Mouse (Mus musculus) neural tube, embryonic 11.5 days (tissue): ENCODE measurements around the gene Hck. TPM values are rescaled to one million over a fixed set of nuclear protein-coding genes. Genes with fewer than 3 reads are reported as not detected.
A peak's percentile ranks its signal among the peaks of the same experiment; 100 is the strongest.

Experiments
- ATAC-seq: fragments of 200-750 bp; cut with Nextera tagmentation; 2 replicates; pipeline ENCODE4 v1.8.0; 2017; ENCODE audit warnings: moderate number of reproducible peaks, mild to moderate bottlenecking, moderate TSS enrichment, moderate library complexity; ENCODE audit not compliant: insufficient read depth, low FRiP score, low TSS enrichment
- DNase-seq: peaks from one replicate; pipeline ENCODE4 v3.0.0-alpha.2; 2015; ENCODE audit warnings: low spot score
- H3K27ac ChIP-seq: fragments of 300-500 bp; sonication (generic); 2 replicates; pipeline ENCODE4 v1.5.1; 2014; ENCODE audit warnings: low read depth, mild to moderate bottlenecking, low read length
- H3K27me3 ChIP-seq: fragments of 300-500 bp; sonication (generic); 2 replicates; pipeline ENCODE4 v1.6.1; 2014; ENCODE audit warnings: mild to moderate bottlenecking, low read length, mixed read lengths; ENCODE audit not compliant: control insufficient read depth, insufficient read depth
- H3K36me3 ChIP-seq: fragments of 300-500 bp; sonication (generic); 2 replicates; pipeline ENCODE4 v1.6.1; 2014; ENCODE audit warnings: mild to moderate bottlenecking, low read length, moderate library complexity, mixed read lengths; ENCODE audit not compliant: control insufficient read depth, insufficient read depth
- H3K4me1 ChIP-seq: fragments of 300-500 bp; sonication (generic); 2 replicates; pipeline ENCODE4 v1.6.1; 2014; ENCODE audit warnings: low read length, mixed read lengths; ENCODE audit not compliant: control insufficient read depth, insufficient read depth
- H3K4me2 ChIP-seq: fragments of 300-500 bp; sonication (generic); 2 replicates; pipeline ENCODE4 v1.6.1; 2014; ENCODE audit warnings: low read depth, mild to moderate bottlenecking, moderate library complexity
- H3K4me3 ChIP-seq: fragments of 300-500 bp; sonication (generic); 2 replicates; pipeline ENCODE4 v1.5.1; 2014; ENCODE audit warnings: low read depth, low read length
- H3K9ac ChIP-seq: fragments of 300-500 bp; sonication (generic); 2 replicates; pipeline ENCODE4 v1.6.1; 2014; ENCODE audit warnings: mild to moderate bottlenecking, low read length
- H3K9me3 ChIP-seq: fragments of 300-500 bp; sonication (generic); 2 replicates; pipeline ENCODE4 v1.6.1; 2016; ENCODE audit warnings: low read length; ENCODE audit not compliant: control insufficient read depth
- WGBS: fragments of 180-500 bp; shearing (Covaris S2); extraction: QIAGEN DNeasy Blood & Tissue Kit; methylation state at CpG from one replicate; pipeline ENCODE4 v1.1.7; 2014; 5-methylcytosine and 5-hydroxymethylcytosine counted together
- polyA plus RNA-seq: library from polyadenylated mRNA; unstranded; fragments of >200 nt; fragmentation: Nextera tagmentation; extraction: Ambion mirVana; gene quantifications from 2 replicates; pipeline ENCODE4 v1.2.1, GENCODE M21; 2014

The Hck gene
- 1.8 and 2.0 TPM in 2 replicates for polyA plus RNA-seq

DNA sequence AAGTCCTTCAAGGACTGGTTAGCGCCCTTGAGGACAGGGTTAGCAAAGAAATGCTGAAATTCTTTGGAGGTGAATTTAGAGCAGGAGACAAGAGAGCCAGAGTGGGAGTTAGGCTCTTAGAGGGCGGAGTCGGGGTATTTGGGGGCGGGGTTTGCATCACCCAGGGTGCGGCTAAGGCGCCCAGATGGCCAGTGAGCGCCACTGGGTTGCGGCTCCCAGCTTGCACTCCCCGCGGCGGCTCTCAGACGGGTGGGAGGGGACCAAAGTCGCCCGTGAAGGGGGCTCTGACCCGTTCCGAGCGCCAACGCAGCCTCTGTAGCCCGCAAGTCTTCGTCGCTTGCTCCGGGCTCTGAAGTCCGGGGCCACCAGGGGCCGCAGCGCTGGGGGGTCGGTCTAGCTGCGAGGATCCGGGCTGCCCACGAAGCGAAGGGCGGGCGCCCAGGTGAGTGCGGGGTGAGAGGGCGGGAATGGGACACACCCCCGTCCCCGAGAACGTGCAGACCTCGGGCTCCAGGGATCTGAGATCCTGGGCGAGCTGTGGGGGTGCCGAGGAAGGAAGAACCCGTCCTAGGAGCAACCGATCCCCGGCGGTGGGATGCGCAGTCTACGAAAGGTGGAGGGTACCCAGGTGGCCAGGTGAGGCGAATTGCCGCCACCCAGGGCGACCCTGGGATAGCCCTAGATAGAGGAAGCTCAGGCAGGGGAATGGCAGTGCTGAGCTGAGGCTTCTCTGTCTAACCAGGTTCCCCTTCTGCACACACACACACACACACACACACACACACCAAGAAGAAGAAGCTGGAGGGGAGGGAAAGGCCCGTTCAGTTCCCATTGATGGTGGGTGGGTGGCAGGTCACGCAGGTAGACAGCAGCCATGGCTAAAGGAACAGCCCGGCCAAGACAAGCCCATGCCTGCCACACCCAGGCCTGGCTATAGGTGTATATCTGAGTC lies at the start of gene Hck:
Hck (plus strand) TSS at position 156 of the 952 bp plus-strand sequence.
- Histone ChIP-seq H3K4me2 (peak within 1 kb of the TSS; percentile 66), H3K27ac (no peak within 1 kb of the TSS), H3K4me3 (peak within 1 kb of the TSS; percentile 37), H3K27me3 (peaks cover 25% of the 10 kb centered on the region), H3K9me3 (no peaks in the 10 kb centered on the region), H3K9ac (peak within 1 kb of the TSS; percentile 35), H3K4me1 (peaks cover 8% of the 10 kb centered on the region; the same call in 1 of the 2 replicates), H3K36me3 (no peaks in the 10 kb centered on the region)
- 3% methylated on average over 52 of the region's 52 CpGs for WGBS
- ATAC-seq (peak; percentile 38; the same call in 1 of the 2 replicates), DNase-seq (peak; percentile 61)

DNA sequence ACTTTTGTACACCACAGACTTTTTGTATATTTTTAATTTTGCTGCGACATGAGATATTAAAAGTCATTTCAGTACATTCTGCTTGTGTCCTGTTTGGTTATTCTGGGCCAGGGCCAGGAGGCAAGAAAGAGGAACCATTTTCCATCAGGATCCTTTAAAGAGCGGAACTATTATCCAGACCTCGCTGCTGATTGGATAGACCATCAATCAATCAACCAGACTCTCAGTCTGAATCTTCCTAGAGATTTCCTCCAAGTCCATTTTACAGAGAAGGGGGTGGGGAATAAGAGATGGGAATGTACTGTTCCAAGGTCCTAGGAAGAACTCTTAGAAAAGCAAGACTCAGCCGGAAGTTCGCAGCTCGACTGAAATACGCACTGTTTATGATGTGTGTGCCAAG lies 48.1 kb upstream of the Hck start:
- 87% methylated on average over 7 of the region's 7 CpGs for WGBS
- ATAC-seq, result no peak
- no peak overlapping the region for H3K4me3 ChIP-seq
- no peak overlapping the region for H3K27ac ChIP-seq
- DNase-seq, result no peak
- H3K9ac ChIP-seq, result no peak overlapping the region
- H3K4me2 ChIP-seq, result no peak overlapping the region
- H3K27me3 ChIP-seq, result no peaks in the 10 kb centered on the region
- H3K4me1 ChIP-seq, result no peaks in the 10 kb centered on the region
- H3K36me3 ChIP-seq, result no peaks in the 10 kb centered on the region
- no peaks in the 10 kb centered on the region for H3K9me3 ChIP-seq

DNA sequence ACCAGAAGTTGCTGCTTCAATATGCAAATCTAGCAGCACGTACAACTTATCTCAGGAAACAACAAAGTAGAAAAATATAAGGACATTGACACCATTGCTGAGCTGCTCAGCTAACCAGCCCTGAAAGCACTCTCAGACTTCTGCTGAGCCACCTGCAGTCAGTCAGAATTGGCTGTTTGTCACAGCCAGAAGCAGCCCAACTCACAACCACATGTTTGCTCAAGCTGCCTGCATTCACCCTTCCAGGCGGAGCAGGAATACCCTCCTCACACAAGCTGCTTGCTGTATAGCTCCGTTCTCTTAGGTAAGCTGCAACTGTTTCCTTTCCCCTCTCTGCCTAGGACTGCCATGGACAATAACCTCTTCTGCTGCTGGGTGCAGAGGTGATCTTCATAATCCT lies 44.9 kb upstream of the Hck start:
- 60% methylated on average over 3 of the region's 3 CpGs for WGBS

DNA sequence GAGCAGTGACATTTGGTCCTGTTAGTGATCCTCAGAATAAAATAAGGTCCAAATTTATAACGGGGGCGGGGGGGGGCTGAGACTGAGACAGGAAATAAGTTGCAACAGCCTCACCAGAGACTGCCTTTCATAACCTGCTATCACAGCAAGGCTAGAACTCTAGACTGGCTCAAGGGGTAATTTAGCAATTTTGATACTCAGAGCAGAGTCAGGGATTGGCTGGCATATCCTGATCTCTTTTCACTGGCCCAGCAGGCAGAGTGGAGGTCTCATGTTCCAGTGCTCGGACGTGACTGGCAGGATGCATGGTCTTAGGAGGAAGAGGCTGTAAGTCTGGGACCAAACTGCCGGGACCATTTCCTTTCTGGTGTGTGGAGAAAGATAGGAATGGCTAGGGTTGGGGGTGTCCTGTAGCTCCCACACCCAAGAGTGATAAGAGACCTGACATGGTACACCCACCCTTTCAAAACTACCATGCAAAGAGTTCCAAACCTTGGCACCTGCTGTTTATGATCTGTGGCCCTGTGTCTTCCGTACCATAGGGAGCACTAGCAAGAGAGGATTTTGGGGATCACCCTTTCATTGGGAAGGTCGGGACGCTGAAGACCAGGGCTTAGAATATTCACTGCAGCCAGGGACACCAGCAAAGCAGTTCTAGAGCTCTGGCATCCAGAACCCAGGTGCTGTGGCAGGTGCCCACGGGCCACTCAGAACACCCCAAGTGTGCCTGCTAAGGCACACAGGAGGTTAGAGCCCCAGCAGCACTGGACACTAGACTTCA lies 43.9 kb upstream of the Hck start:
- Histone ChIP-seq H3K4me2 (no peak overlapping the region), H3K4me3 (no peak overlapping the region), H3K36me3 (no peaks in the 10 kb centered on the region), H3K9ac (no peak overlapping the region), H3K27me3 (peaks cover 4% of the 10 kb centered on the region), H3K4me1 (no peaks in the 10 kb centered on the region), H3K27ac (no peak overlapping the region), H3K9me3 (no peaks in the 10 kb centered on the region)
- no peak for ATAC-seq
- no peak for DNase-seq
- WGBS, result 78% methylated on average over 9 of the region's 9 CpGs

More for the DNA sequence above, 44.9 kb upstream of the Hck start:
- no peak for DNase-seq
- no peaks in the 10 kb centered on the region for H3K36me3 ChIP-seq
- 0 out of 2 replicates have a peak, but pooled peaks cover 2% of the 10 kb centered on the region for H3K27me3 ChIP-seq
- no peak overlapping the region for H3K4me2 ChIP-seq
- ATAC-seq, result no peak
- H3K4me1 ChIP-seq, result no peaks in the 10 kb centered on the region
- H3K9me3 ChIP-seq, result no peaks in the 10 kb centered on the region
- no peak overlapping the region for H3K4me3 ChIP-seq
- H3K9ac ChIP-seq, result no peak overlapping the region
- H3K27ac ChIP-seq, result no peak overlapping the region

DNA sequence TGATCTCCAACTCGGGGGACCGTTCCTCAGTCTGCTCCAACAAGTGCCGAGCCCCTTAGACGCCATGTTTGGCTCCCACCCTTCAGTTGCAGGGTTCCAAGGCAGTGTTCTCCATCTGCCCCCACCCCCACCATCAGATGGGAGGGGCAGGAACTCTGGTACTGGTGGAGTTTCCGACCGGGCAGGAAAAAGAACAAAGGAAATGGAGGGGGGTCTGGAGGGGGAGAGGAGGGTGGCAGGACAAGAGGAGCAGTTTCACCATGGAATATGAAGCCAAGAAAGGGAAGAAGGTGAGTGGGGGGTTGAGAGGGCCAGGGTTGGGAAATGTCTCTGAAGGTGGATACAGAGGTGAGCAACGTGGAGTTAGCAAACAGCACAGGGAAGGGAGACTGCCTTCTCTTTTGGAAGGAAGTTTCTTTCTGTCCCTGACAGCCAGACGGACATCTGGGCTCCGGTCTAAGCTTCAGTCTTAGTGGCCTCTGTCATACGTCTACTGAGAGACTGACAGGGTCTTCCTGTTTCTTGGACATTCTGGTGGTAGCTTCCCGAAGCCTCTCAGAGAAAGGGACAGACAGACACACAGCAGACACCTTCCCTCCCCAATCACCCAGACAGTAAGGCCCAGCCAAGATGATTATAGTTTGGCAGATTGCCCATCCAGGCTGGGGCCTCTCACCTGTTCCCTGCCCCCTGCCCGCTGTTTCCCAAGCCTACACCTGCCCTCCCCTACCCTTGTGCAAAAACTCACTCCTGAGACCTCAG lies 42.3 kb upstream of the Hck start, which contains the start of gene Ccm2l:
Ccm2l (plus strand) TSS at position 209 of the 762 bp plus-strand sequence.
- 52% methylated on average over 12 of the region's 12 CpGs for WGBS

DNA sequence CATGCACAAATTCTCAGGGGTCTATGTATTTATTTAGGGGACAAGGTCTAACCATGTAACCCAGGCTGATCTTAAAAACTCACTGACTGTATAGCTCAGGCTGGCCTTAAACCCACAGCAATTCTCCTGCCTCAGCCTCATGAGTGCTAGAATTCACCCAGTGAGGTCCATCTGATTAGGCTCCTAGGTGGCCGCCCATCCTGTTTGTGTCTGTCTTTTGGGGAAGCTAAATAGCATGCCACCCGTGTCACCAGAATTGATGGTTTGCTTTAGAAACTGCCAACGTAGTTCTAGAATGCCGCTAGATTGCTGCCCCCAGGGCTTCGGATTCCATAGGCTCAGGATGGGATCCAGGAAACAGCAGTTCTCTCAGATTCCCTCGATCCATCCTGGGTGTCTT lies 41.3 kb upstream of the Hck start:
- H3K27me3 ChIP-seq, result peaks cover 30% of the 10 kb centered on the region
- no peak overlapping the region for H3K4me3 ChIP-seq
- H3K9me3 ChIP-seq, result no peaks in the 10 kb centered on the region
- peaks cover 5% of the 10 kb centered on the region; the same call in 1 of the 2 replicates for H3K4me1 ChIP-seq
- 41% methylated on average over 6 of the region's 6 CpGs for WGBS
- H3K27ac ChIP-seq, result no peak overlapping the region
- no peak overlapping the region for H3K4me2 ChIP-seq
- H3K36me3 ChIP-seq, result no peaks in the 10 kb centered on the region
- DNase-seq, result no peak
- no peak overlapping the region for H3K9ac ChIP-seq
- ATAC-seq, result no peak

More for the DNA sequence above, 42.3 kb upstream of the Hck start, which contains the start of gene Ccm2l:
- no peaks in the 10 kb centered on the region for H3K4me1 ChIP-seq
- H3K9ac ChIP-seq, result no peak within 1 kb of the TSS
- H3K4me3 ChIP-seq, result no peak within 1 kb of the TSS
- no peaks in the 10 kb centered on the region for H3K9me3 ChIP-seq
- no peaks in the 10 kb centered on the region for H3K36me3 ChIP-seq
- H3K27ac ChIP-seq, result no peak within 1 kb of the TSS
- H3K27me3 ChIP-seq, result peaks cover 20% of the 10 kb centered on the region
- ATAC-seq (no peak), DNase-seq (no peak)
- H3K4me2 ChIP-seq, result no peak within 1 kb of the TSS

DNA sequence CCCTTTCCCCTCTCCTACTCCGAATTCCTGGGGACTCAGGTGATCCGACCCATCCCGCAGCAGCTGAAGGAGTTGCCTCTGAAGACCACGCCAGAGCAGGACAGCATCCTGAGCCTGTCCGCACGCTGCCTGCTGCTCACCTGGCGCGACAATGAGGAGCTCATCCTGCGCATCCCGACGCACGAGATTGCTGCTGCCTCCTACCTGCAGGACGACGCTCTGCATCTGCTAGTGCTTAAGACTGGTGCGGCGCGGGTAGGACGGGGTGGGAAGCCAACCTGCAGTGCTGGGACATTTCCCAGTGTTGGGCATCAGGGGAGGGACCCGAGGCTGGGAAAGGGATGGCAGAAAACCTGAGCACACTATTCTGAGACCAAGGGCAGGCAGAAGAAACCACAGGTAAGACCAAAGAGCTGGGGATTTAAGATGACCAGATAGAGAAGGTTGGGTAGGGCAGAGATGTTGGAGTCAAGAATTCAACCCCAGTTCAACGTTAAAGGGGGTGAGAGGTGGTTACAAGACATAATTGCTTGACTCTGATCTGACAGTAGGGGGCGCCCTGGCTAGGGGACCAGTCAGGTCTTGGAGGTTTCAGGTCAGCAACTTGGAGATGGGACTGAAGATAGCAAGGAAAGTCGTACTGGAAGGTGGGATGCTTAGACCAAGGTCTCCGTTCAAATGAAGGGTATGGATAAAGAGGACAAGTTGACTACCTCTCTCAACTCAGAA lies 37.3 kb upstream of the Hck start:
- no peak for ATAC-seq
- Histone ChIP-seq H3K9ac (no peak overlapping the region), H3K27ac (no peak overlapping the region), H3K4me3 (no peak overlapping the region), H3K36me3 (no peaks in the 10 kb centered on the region), H3K9me3 (no peaks in the 10 kb centered on the region), H3K4me2 (no peak overlapping the region), H3K4me1 (peaks cover 5% of the 10 kb centered on the region; the same call in 1 of the 2 replicates), H3K27me3 (peaks cover 45% of the 10 kb centered on the region)
- peak; percentile 43 for DNase-seq
- WGBS, result 9% methylated on average over 23 of the region's 23 CpGs
